Mouse (Mus musculus) adrenal gland, postnatal 4 days (tissue): ENCODE measurements at regions not wholly inside any gene's neighbourhood (a gene's known extent, or its start where the extent isn't known, plus 50 kb on each side); places are given as distances from the start of the nearest gene placed in this dataset.
"Not testable (repeated sequence)": the region's sequence is repeated elsewhere in the genome, so short reads cannot be mapped to it uniquely, and the experiment has no call there.

Source experiments
- DNase-seq, 2 experiments: peaks; one replicate each; pipeline ENCODE4 v3.0.0; 2021 to 2022; ENCODE audit warnings: low spot score in 2 of 2, mixed read lengths in 2 of 2

- DNase-seq = no peak
Measured at GRCm38 (mm10) chr4:7948020-7948419, 290.8 kb downstream of the Car8 start.

GRCm38 (mm10) chr4:7921503-7921902 lies 317.3 kb downstream of the Car8 start:
- DNase-seq = no peak

DNA sequence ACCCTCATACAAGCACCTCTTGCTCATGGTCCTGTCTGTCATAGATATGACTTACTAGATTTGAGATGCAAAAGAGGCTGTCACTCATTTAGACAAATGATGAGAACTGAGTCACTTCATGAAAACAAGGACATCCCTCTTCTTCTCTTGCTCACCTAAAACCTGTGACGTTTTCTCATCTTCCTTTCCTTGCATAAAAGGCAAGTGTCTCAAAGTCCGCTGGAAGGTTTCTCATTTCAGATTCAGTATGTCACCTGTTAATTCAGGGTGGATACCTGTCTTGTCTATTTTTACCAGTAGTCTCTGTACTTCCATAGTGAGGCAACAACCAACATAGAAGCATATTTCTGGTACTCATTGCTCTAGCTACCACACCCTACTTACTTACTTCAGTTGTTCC lies 325.6 kb downstream of the Car8 start:
- no peak for DNase-seq

- DNase-seq = no peak
Measured at GRCm38 (mm10) chr4:7912675-7913074, 326.2 kb downstream of the Car8 start.

- no peak for DNase-seq
Measured at GRCm38 (mm10) chr4:7903130-7903529, 335.7 kb downstream of the Car8 start.

GRCm38 (mm10) chr4:7894914-7895313 lies 343.9 kb downstream of the Car8 start:
- DNase-seq = no peak

- no peak for DNase-seq
Measured at GRCm38 (mm10) chr4:7891128-7891527, 347.7 kb downstream of the Car8 start.

GRCm38 (mm10) chr4:7854518-7854917 lies 384.3 kb downstream of the Car8 start:
- DNase-seq = no peak

- DNase-seq = no peak
Measured at GRCm38 (mm10) chr4:7853121-7853782, 385.6 kb downstream of the Car8 start.

- DNase-seq = no peak
Measured at GRCm38 (mm10) chr4:7852006-7852615, 386.7 kb downstream of the Car8 start.

DNA sequence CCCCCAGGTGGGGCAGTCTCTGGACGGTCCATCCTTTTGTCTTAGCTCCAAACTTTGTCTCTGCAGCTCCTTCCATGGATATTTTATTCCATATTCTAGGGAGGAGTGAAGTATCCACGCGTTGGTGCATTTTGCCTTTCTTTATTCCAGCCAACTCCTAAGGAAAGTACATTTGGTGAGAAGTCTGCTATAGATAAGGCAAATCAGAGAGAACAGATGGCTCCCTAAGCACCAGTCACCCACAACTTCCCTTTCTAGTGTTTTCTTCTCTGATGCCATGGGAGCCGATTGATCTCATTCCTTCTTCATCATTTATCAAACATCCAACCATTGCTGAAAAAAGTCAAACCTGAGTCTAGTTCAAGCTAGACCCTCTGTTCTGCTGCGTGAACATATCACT lies 391.4 kb downstream of the Car8 start:
- no peak for DNase-seq

GRCm38 (mm10) chr4:7829126-7829525 lies 409.7 kb downstream of the Car8 start:
- no peak for DNase-seq

DNA sequence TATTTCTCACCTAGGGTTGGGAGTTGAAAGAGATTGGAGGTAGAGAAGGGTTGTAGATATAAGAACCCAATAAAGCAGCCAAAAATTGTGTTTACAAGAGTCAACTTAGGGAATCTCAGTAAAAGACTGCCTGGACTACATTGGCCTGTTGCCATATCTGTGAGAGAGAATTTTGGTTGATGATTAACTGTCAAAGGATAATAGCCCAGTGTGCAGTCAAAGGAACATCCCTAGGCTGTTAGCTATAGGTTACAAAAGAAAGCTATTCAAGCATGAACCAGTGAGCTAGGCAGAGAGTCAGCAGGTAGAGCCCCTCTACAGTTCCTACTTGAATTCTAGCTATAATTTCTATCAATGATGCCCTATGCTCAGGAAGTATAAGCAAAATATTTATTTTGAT lies 419.0 kb downstream of the Car8 start:
- DNase-seq = no peak

DNA sequence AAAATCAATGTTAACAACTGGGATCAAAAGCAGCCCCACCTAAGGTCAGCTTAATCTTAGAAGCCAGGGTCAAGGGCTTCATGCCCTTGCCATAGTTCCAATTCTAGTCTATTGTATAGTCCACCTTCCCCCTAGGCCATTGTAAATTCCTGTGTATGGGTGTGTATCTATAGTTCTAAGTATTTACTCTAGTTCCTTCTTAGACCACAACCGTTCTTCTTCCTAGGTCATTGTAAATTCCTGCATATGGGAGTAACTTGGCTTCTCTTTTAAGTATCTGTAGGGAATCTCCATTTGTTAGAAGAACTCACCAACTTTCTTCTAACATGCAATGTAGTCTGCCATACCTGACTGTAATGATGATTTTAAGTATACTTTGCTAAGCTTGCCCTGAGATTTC lies 461.1 kb downstream of the Car8 start:
- DNase-seq = not testable (repeated sequence)

GRCm38 (mm10) chr4:7755473-7755872 lies 483.4 kb downstream of the Car8 start:
- no peak for DNase-seq

DNA sequence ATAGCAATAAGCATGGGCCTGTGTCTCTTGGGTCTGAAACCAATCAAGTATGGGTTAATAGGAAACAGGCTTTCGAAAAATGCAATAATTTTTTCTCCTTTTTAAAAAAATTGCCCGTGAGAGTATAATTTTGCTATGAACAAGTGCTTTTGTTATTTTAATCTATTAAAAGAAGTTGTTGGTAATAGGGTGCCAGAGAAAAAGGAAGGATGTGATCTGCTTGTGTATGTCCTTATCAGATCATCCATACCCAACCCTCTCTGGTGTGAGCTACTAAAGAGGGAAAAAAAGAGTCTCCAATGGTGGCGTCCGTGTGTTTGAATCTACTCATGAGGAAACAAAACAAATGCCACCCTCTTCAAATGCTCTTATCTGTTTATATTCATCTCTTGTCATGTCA lies 484.9 kb downstream of the Car8 start:
- no peak for DNase-seq

GRCm38 (mm10) chr4:7751208-7751607 lies 487.6 kb downstream of the Car8 start:
- no peak for DNase-seq

- no peak for DNase-seq
Measured at GRCm38 (mm10) chr4:7722893-7723292, 515.9 kb downstream of the Car8 start.

- DNase-seq = no peak
Measured at GRCm38 (mm10) chr4:7688516-7688915, 550.3 kb downstream of the Car8 start.

DNA sequence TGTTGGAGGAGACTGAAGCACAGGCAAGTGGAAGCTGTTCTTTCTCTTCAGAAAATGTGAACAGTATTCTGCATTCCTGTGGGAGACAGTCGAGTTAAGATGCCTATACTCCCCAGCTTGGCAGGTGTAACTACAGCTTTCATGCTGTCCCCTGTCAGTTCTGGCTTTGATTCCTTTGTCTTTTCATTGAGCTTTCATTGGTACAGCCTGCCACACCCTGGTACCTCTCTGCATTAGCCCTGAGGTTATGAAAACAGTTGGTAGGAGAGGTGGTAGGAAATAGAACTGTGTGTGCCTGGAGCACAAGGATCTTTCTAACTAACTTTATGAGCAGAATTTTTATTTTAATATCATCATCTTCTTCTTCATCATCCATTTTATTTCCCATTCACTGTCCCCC lies 551.6 kb downstream of the Car8 start:
- DNase-seq = no peak

DNA sequence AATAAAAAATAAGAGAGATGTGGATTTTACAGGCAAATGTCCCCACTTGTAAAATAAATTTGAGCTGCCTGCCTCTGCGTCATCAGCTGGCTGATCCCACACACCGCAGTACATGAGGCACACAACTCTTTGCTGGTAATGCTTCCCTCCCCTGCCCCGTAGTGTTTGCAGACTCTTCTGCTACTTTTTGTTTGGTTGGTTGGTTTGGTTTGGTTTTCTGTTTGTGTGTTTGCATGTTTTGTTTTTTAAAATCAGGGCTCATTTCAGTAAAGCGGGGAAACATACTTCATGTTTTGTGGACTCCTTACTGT lies 568.1 kb downstream of the Car8 start:
- no peak for DNase-seq

GRCm38 (mm10) chr4:7669992-7670794 lies 568.6 kb downstream of the Car8 start:
- no peak for DNase-seq
